ENCODE assay signal across 22 mouse cellular contexts in the genomic region with DNA sequence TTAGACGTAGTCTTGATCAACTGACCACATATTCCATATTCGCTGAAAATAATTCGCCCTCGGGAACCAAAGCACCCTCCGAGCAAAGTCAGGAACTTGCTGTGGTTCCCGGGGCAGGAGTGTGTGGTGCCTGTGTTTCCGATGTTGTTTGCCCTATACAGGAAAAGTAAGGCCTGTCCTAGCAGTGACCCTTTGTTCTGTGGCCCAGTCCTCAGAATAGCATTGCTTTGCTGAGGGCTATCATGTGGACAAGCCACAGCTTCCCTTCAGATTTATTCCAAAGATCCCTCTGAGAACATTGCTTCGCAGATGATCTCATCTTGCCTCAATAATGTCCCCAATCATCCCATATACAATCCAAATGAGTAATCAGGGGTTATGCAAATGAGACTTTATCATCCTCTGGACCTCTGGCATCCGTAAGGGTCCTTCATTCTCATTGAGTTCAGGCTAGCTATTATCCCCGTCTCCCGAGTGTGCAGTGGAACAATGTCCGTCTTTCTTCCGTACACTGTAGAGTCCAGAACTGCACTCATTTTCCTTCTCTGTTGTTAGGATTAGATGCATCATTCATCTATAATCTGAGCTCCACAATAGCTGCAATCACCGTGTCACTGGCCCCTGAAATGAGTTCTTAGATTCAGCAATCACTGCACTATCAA.
DNase-seq lines count a peak whose midpoint lies in the region; ATAC-seq and TF ChIP-seq lines count a peak whose summit lies in the region.
"Had no signal": no experiment of that assay in that cellular context is flagged by ENCODE, and none has a peak within 500 bp of the region (broad histone marks: within the 10 kb centered on the region; RNA-seq: fewer than 3 reads in every experiment).

No protein-coding gene starts in this region.

- H3K4me2 ChIP-seq in forebrain, postnatal 0 days (ENCODE audit: low read depth) = no peak overlapping the region
- no peak overlapping the region for H3K4me2 ChIP-seq in limb, embryonic 11.5 days (ENCODE audit: low read depth, severe bottlenecking)
- no peak overlapping the region for H3K4me2 ChIP-seq in forebrain, embryonic 14.5 days (ENCODE audit: low read length)
- H3K4me2 ChIP-seq: heart, embryonic 11.5 days; hindbrain, embryonic 12.5 days; hindbrain, embryonic 15.5 days had no signal

- H3K4me1 ChIP-seq in forebrain, embryonic 10.5 days = peaks cover 43% of the 10 kb centered on the region
- H3K4me1 ChIP-seq in forebrain, postnatal 0 days (ENCODE audit: insufficient read depth) = no peaks in the 10 kb centered on the region
- H3K4me1 ChIP-seq in limb, embryonic 11.5 days (ENCODE audit: control insufficient read depth, insufficient read depth, low read length) = no peaks in the 10 kb centered on the region; the same call in 1 of the 2 replicates
- H3K4me1 ChIP-seq in limb, embryonic 10.5 days = peaks cover 22% of the 10 kb centered on the region
- peaks cover 25% of the 10 kb centered on the region for H3K4me1 ChIP-seq in forebrain, embryonic 14.5 days (ENCODE audit: control insufficient read depth, insufficient read depth, low read length)

- 82% methylated on average over 14 of the region's 14 CpGs for WGBS in forebrain, embryonic 10.5 days
- WGBS in forebrain, postnatal 0 days = 41% methylated on average over 14 of the region's 14 CpGs
- WGBS in limb, embryonic 11.5 days = 94% methylated on average over 14 of the region's 14 CpGs
- 94% methylated on average over 14 of the region's 14 CpGs for WGBS in limb, embryonic 10.5 days
- WGBS in forebrain, embryonic 14.5 days = 33% methylated on average over 14 of the region's 14 CpGs

- no peak overlapping the region for H3K9ac ChIP-seq in forebrain, postnatal 0 days
- H3K9ac ChIP-seq in limb, embryonic 11.5 days (ENCODE audit: low read length) = no peak overlapping the region
- H3K9ac ChIP-seq in forebrain, embryonic 14.5 days (ENCODE audit: low read length) = no peak overlapping the region
- H3K9ac ChIP-seq: hindbrain, embryonic 12.5 days; hindbrain, embryonic 15.5 days had no signal

- H3K27ac ChIP-seq in forebrain, embryonic 10.5 days = peak overlapping the region; percentile 67; the same call in 1 of the 2 replicates
- H3K27ac ChIP-seq in forebrain, postnatal 0 days (ENCODE audit: low read depth, low read length) = no peak overlapping the region
- H3K27ac ChIP-seq in limb, embryonic 11.5 days (replicated peaks; ENCODE audit: low read depth, low read length) = no peak overlapping the region
- H3K27ac ChIP-seq in limb, embryonic 10.5 days = no peak overlapping the region
- H3K27ac ChIP-seq in forebrain, embryonic 14.5 days (ENCODE audit: low read depth, low read length) = no peak overlapping the region
- H3K27ac ChIP-seq in left cerebral cortex, adult 2 months = no peak overlapping the region
- H3K27ac ChIP-seq: hindbrain, embryonic 12.5 days; hindbrain, embryonic 15.5 days had no signal

- TF ChIP-seq POLR2A in brain, embryonic 14.5 days (IDR thresholded peaks at IDR 0.05; ENCODE audit: borderline replicate concordance, extremely low read depth, insufficient read depth, insufficient read length, poor library complexity, severe bottlenecking) = no peak

- no peaks in the 10 kb centered on the region for H3K27me3 ChIP-seq in forebrain, embryonic 10.5 days (ENCODE audit: poor library complexity, severe bottlenecking)
- no peaks in the 10 kb centered on the region for H3K27me3 ChIP-seq in forebrain, postnatal 0 days (ENCODE audit: insufficient read depth, low read length)
- H3K27me3 ChIP-seq in limb, embryonic 11.5 days (ENCODE audit: control insufficient read depth, insufficient read depth, low read length) = no peaks in the 10 kb centered on the region
- H3K27me3 ChIP-seq in limb, embryonic 10.5 days (ENCODE audit: low read depth, poor library complexity, severe bottlenecking) = no peaks in the 10 kb centered on the region
- H3K27me3 ChIP-seq in forebrain, embryonic 14.5 days (replicated peaks; ENCODE audit: control insufficient read depth, insufficient read depth, low read length) = no peaks in the 10 kb centered on the region
- H3K27me3 ChIP-seq: CH12.LX; hindbrain, embryonic 12.5 days; hindbrain, embryonic 15.5 days had no signal

- no peak for DNase-seq in forebrain, embryonic 10.5 days (ENCODE audit: extremely low spot score, low spot score)
- no peak for DNase-seq in forebrain, postnatal 0 days
- DNase-seq in limb, embryonic 11.5 days (ENCODE audit: low spot score) = peak; percentile 18
- no peak for DNase-seq in limb, embryonic 10.5 days (ENCODE audit: low spot score)
- DNase-seq in brain, embryonic 14.5 days (ENCODE audit: low read depth) = peak; percentile 66
- DNase-seq in forebrain, embryonic 14.5 days (ENCODE audit: low spot score) = peak; percentile 47
- no peak for DNase-seq in left cerebral cortex, adult 2 months (ENCODE audit: extremely low spot score in 1 of 2, low spot score in 2 of 2)
- no peak for DNase-seq in gastrocnemius, adult 8-10 months (ENCODE audit: low spot score in 2 of 2)
- DNase-seq: adrenal gland, adult 2 months; adrenal gland, postnatal 14 days; B cell, adult 2 months; cerebellum, adult 18-20 months; cerebellum, adult 9-10 months; cerebellum, postnatal 14 days; gastrocnemius, postnatal 25 days; kidney, adult 2 months had no signal

- no peak for TF ChIP-seq CTCF in forebrain, postnatal 0 days (IDR thresholded peaks at IDR 0.05; ENCODE audit: low read depth)
- no peak for TF ChIP-seq CTCF in brain, embryonic 14.5 days (IDR thresholded peaks at IDR 0.05; ENCODE audit: borderline replicate concordance, extremely low read depth, insufficient read depth, insufficient read length)
- no peak for TF ChIP-seq CTCF in left cerebral cortex, adult 2 months (IDR thresholded peaks at IDR 0.05)

- intact Hi-C loops in left cerebral cortex, adult 2 months (cut with DNase I) = loop anchor here (10.0 kb wide), 1 partner anchor 474 kb away; no protein-coding TSS in a partner anchor

- no peaks in the 10 kb centered on the region for H3K9me3 ChIP-seq in forebrain, embryonic 10.5 days
- no peaks in the 10 kb centered on the region for H3K9me3 ChIP-seq in forebrain, postnatal 0 days (ENCODE audit: low read length)
- H3K9me3 ChIP-seq in limb, embryonic 11.5 days (ENCODE audit: control insufficient read depth, low read length) = no peaks in the 10 kb centered on the region
- H3K9me3 ChIP-seq in limb, embryonic 10.5 days (replicated peaks) = no peaks in the 10 kb centered on the region
- H3K9me3 ChIP-seq in forebrain, embryonic 14.5 days (replicated peaks; ENCODE audit: control insufficient read depth, low read length) = no peaks in the 10 kb centered on the region
- H3K9me3 ChIP-seq: hindbrain, embryonic 12.5 days; hindbrain, embryonic 15.5 days had no signal

- 0 out of 2 replicates have a peak, but pooled peaks cover 3% of the 10 kb centered on the region for H3K36me3 ChIP-seq in forebrain, embryonic 10.5 days (replicated peaks)
- no peaks in the 10 kb centered on the region for H3K36me3 ChIP-seq in forebrain, postnatal 0 days (ENCODE audit: insufficient read depth)
- no peaks in the 10 kb centered on the region for H3K36me3 ChIP-seq in limb, embryonic 11.5 days (ENCODE audit: control insufficient read depth, insufficient read depth, low read length)
- no peaks in the 10 kb centered on the region for H3K36me3 ChIP-seq in limb, embryonic 10.5 days
- no peaks in the 10 kb centered on the region for H3K36me3 ChIP-seq in forebrain, embryonic 14.5 days (ENCODE audit: control insufficient read depth, insufficient read depth, low read length)
- H3K36me3 ChIP-seq: G1E; hindbrain, embryonic 12.5 days; hindbrain, embryonic 15.5 days had no signal

- no peak overlapping the region for H3K4me3 ChIP-seq in forebrain, embryonic 10.5 days
- no peak overlapping the region for H3K4me3 ChIP-seq in forebrain, postnatal 0 days (ENCODE audit: low read depth, low read length)
- no peak overlapping the region for H3K4me3 ChIP-seq in limb, embryonic 11.5 days (ENCODE audit: low read depth, low read length)
- H3K4me3 ChIP-seq in limb, embryonic 10.5 days = no peak overlapping the region
- no peak overlapping the region for H3K4me3 ChIP-seq in forebrain, embryonic 14.5 days (ENCODE audit: low read depth, low read length)
- H3K4me3 ChIP-seq in left cerebral cortex, adult 2 months = no peak overlapping the region
- H3K4me3 ChIP-seq: hindbrain, embryonic 12.5 days; hindbrain, embryonic 15.5 days had no signal

- no peak for ATAC-seq in forebrain, postnatal 0 days
- no peak for ATAC-seq in limb, embryonic 11.5 days (ENCODE audit: insufficient number of reproducible peaks, low FRiP score, low TSS enrichment, low read depth)
- peak; percentile 47 for ATAC-seq in forebrain, embryonic 14.5 days
- ATAC-seq: intestine, postnatal 0 days had no signal

Comparison
In these comparisons a context has a peak if more than half of its experiments do, and no peak if none do; other contexts are left out.
1. DNase-seq: peak in limb, embryonic 11.5 days (single experiment), brain, embryonic 14.5 days (single experiment) and forebrain, embryonic 14.5 days (single experiment); none in forebrain, embryonic 10.5 days (single experiment), forebrain, postnatal 0 days (single experiment), limb, embryonic 10.5 days (single experiment), left cerebral cortex, adult 2 months (0 of 2) and gastrocnemius, adult 8-10 months (0 of 2).